Mouse (Mus musculus): ENCODE results near the gene Calhm4.
"Not testable (repeated sequence)": the region's sequence is repeated elsewhere in the genome, so short reads cannot be mapped to it uniquely, and the experiment has no call there.

Calhm4 gene

DNA sequence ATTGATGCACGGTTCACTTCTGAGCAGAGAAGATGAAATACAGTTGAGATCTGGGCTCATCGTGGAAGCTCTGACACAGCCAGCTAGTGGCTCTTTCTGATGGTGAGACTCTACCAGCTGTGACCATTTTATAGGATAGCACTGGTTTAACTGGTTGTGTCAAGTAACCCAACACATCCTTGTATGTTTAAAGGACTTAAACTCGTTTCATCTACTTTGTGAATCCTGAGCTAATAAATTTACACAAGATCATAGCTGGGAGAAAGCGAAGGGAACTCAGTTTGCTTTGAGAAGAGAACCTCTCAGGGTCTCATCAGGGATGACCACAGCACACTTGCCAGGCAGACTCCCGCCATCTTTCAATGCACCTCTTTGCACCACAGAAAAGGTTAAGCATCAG, at the start of gene Calhm4:
Calhm4 (minus strand) TSS at position 101 of the 400 bp plus-strand sequence.
- DNase-seq (ENCODE audit: low spot score), result no peak

- no peak for DNase-seq (ENCODE audit: low spot score)
These were observed 47.8 kb upstream of the Calhm4 start for GRCm38 (mm10) chr10:34091888-34092287.

GRCm38 (mm10) chr10:34090481-34090880, 46.4 kb upstream of the Calhm4 start:
- no peak for DNase-seq (ENCODE audit: low spot score)

GRCm38 (mm10) chr10:34089517-34089916, 45.4 kb upstream of the Calhm4 start:
- no peak for DNase-seq (ENCODE audit: low spot score)

- no peak for DNase-seq (ENCODE audit: low spot score)
These were observed 44.4 kb upstream of the Calhm4 start for GRCm38 (mm10) chr10:34088515-34088914.

GRCm38 (mm10) chr10:34086514-34086913, 42.4 kb upstream of the Calhm4 start:
- no peak for DNase-seq (ENCODE audit: low spot score)

GRCm38 (mm10) chr10:34074522-34075200, 30.6 kb upstream of the Calhm4 start:
- DNase-seq (ENCODE audit: low spot score), result no peak

DNA sequence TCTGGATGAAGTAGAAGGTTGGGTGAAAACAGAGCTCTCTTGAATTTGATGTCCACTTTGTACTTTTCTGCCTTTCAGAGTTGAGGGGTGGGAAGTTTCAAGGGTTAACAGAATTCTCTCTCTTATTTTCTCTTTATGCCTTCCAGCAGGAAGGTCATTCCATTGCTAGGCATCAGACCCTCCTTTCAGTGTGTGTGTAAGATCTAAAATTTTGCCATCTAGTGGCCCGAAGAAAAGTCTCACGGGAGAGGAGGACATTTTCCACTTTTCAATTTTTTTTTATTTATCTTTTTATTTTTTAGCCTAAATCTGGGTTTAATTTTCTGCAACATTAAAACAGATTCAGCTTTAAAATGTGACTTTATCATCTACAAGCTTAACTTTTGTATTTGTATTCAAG, 27.5 kb upstream of the Calhm4 start:
- DNase-seq (ENCODE audit: low spot score), result no peak

- no peak for DNase-seq (ENCODE audit: low spot score)
These were observed 26.9 kb upstream of the Calhm4 start for GRCm38 (mm10) chr10:34070999-34071492.

DNA sequence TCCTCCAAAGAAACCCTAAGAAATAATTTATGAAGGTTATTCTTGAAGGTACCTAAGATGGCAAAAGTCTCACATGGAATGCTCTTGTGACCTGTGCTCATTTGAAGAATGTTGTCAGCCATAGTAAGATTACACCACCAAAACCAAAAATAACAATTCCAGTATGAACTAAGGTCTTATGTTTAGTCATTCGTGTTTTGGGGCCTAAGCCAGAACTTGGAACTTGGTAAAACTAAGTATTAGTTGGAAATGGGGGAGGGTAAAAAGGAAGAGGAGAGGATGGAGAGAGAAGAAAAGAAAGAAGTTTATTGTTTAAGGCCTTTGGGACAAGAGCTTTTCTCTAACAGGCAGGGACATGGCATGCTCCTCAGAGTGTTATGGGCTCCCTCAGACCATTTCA, 25.5 kb upstream of the Calhm4 start:
- no peak for DNase-seq (ENCODE audit: low spot score)

- no peak for DNase-seq (ENCODE audit: low spot score)
These were observed 22.5 kb upstream of the Calhm4 start for GRCm38 (mm10) chr10:34066591-34066990.

DNA sequence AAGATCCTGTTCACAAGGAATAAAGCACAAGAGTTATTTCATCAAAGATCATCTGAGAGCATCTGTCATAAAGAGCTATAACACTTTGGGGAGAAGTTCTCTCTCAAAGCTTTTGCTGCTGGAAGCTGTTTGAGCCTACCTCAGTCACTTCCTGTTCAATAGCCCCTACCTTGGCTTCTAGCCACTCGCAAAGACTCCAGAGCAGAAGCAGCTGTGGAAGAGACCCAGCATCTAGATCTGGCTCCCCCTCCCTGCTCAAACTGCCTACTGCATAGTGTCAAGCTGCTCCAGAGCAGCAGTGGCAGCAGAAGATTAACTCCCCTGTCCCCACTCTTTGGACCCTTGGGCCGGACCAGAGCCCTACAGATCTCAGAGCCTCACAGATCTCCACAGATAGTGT, 9.9 kb upstream of the Calhm4 start:
- no peak for DNase-seq (ENCODE audit: low spot score)

- no peak for DNase-seq (ENCODE audit: low spot score)
These were observed 6.7 kb downstream of the Calhm4 start, which contains the start of gene Trappc3l for GRCm38 (mm10) chr10:34037401-34037800. Gene Trappc3l (plus strand): TSS chr10:34037597.

- DNase-seq (ENCODE audit: low spot score), result no peak
These were observed 7.5 kb downstream of the Calhm4 start for GRCm38 (mm10) chr10:34036587-34036986.

GRCm38 (mm10) chr10:34033630-34034305, 10.3 kb downstream of the Calhm4 start:
- peak; percentile 43 for DNase-seq (ENCODE audit: low spot score)

GRCm38 (mm10) chr10:34030322-34030721, 13.8 kb downstream of the Calhm4 start:
- DNase-seq (ENCODE audit: low spot score), result no peak

GRCm38 (mm10) chr10:34019302-34020075, 24.6 kb downstream of the Calhm4 start, which contains the start of gene Rwdd1:
Gene Rwdd1 (minus strand): TSS chr10:34019624.
- peak; percentile 97 for DNase-seq (ENCODE audit: low spot score)

GRCm38 (mm10) chr10:34018746-34019301, 25.3 kb downstream of the Calhm4 start:
- DNase-seq (ENCODE audit: low spot score), result no peak

- no peak for DNase-seq (ENCODE audit: low spot score)
These were observed 30.9 kb downstream of the Calhm4 start for GRCm38 (mm10) chr10:34013241-34013640.

DNA sequence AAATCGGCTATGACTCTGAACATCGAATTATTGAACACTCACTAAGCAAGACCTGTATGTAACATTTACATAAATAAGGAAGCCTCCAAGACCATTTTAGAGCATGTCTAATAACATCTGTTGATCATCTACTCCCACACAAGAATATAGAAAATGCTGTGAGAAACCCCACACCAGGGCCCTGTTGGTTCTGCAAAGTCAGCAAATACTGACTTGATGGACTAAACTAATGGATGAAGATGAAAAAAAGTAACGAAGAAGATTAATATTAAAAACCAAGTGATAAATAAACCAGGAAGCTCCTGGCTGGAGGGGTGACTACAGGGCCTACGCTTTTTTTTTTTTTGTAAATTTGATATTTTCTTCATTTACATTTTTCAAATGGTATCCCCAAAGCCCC, 31.5 kb downstream of the Calhm4 start:
- no peak for DNase-seq (ENCODE audit: low spot score)

DNA sequence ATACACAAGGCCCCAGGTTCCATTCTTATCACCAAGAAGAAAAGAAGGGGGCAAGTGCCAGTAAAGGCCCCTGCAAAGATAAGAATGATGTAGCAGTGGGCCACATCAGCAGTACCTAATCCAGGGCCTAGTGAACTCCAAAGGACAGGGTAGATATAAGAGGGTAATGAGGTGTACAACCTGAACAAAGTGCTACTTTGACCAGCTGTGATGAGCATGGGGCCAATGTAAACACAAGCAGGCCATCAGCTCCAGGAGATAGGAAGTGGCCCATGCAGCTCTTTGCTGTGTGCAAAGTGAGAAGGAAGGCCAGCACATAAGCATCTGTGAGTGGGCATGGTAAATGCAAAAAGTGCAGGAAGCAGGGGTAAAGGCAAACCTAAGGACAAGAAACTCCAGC, 45.7 kb downstream of the Calhm4 start:
- no peak for DNase-seq (ENCODE audit: low spot score)

DNA sequence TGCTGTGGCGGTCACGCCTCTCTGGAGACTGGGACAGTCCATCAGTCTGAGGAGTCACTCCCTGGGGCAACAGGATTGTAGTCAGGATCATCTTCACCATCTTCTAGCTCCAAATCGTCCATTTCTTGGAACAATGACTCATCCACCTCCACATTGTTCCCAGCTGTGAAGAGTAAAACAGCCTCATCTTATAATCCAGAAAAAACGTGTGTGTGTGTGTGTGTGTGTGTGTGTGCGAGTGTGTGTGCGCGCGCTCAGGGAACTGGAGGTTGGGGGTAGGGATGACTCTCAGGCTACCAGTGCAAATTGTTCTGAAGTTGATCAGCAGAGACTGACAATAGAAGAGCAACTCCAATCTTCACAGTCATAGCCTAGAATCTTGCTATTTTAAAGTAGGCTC, 47.4 kb downstream of the Calhm4 start:
- not testable (repeated sequence) for DNase-seq (ENCODE audit: low spot score)

Data from ovary, adult 18-20 months (tissue).